Mouse (Mus musculus) right cerebral cortex, adult 2 months (tissue): ENCODE measurements at regions not wholly inside any gene's neighbourhood (a gene's known extent, or its start where the extent isn't known, plus 50 kb on each side); places are given as distances from the start of the nearest gene placed in this dataset.

Experiments
- DNase-seq, 2 experiments: peaks; one replicate each; pipeline ENCODE4 v3.0.0; 2021 to 2022; ENCODE audit warnings: low spot score in 2 of 2

DNA sequence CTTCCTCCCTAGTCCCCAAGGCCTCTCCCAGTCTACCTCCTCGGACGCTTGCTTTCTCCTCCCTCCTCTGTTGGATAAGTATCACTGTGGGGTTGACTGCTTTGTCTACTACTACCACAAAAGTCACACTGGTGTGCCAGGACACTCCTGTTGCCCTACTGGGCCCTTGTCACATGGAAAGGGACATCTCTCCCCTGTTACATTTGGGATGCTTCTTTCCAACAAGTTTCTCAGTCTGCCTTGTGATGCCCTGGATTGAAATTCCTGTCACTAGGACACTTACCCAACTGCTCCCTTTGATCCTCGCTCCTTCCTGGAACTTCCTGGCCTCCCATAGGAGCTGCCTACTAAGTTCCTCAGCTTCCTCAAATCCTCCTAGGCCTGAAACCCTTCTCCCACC lies 501.9 kb upstream of the Nox3 start:
- no peak for DNase-seq

DNA sequence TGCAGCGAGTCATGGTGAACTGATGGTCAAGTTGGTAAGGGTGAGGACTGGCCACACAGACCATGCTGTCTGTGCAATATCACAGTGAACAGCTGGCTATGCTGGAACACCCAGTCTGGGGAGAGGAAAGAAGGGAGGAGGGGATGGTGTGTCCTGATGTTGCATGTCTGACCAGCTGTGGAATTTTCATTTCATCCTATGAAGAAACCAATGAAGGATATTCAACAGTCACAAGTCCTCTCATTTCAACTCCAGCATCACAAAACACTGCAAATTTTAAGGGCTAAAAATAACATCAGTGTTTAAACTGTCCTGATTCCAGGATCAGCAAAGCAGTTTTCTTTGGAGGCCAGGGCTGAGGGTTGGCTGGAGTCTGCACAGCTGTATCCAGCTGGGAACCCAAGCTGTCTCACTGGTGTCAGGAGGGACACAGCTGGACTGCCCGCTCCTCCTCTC lies 503.7 kb upstream of the Nox3 start:
- DNase-seq: no peak

DNA sequence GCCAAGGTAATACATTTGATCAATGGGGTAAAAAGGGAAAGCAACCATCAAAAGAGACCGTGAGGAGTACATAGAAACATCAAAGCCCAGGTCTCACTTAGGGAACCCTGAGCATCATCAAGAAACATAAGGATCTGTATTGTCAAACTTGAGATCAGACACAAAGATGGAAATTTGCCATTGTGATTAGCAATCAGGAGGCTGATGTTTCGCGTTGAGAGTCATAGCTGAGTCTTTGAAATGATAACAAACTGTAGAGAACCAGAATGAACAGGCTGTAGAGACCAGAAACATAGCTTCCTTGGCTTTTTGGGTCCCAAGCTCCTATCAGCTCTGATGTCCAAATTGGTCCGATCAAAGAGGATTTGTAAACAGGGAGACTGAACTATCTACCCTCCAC lies 505.2 kb upstream of the Nox3 start:
- DNase-seq: no peak

DNA sequence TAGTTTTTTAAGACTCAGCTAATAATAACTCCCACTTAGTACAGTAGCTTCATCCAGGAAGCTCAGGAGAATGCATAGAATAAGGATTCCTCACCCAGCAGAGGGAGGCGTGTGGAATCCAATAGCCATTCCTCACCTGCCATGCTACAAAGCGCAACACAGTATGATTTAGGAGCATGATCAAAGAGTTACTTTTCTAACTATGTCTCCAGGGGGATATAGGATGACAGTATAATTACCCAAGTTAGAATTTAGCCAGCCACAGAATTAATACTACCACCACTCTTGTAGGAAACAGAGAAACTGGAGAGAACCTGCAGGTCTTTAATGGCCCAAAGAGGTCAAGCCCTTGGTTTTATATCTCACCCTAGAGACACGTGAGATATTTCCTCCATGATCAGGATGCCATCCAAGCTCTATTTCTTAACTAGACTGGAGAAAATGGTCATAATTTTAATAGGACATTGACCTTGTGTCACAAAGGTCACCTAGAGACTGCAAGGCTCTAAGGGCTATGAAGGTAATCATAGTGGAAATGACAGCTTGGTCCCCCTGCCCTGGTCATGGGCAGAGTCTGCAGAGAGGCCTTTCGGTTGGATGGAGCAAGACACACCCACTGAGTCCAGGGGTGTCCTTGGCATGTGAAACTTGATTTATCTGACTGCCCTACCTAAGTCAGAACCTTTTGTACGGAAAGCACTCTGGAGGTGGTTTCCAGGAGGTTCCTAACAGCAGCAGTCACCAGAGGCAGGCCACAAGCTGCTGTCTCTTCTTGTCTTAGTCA lies 512.3 kb upstream of the Nox3 start:
- no peak for DNase-seq

DNA sequence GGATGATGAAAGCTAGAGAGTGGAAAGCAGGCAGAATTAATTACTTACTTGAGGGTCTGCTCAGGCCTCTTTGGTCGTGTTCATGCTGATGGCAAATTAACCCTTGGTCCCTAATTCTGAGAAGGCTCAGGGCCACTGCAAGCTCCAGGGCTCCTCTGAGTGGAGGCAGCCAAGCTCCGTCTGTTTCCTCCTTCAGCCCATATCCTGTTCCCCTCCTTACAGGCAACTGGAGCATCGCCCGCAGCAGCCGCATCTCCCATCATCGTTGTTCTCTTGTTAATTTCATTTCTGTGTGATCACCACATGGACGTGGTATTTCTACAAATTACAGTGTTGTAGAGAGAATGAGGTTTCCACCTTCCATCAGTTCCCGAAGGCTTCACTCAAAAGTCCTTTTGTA lies 513.6 kb upstream of the Nox3 start:
- no peak for DNase-seq

DNA sequence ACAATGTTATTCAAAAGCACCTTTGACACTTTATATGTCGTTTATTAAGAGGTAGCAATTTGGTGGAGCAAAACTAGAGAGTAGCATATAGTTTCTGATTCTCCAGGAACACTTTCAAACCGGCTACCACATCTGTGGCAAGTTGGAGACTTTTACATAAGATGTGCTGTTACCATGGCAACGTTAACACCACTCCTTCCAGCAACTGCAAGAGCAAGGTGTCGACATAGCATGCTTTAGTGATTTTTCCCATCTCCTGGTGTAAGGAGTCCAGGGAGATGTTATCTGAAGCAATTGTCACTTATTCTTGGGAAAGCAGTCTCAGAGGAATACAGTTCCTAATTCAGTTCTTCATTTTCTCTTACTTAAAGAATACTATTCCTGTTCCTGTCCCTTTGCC lies 516.5 kb upstream of the Nox3 start:
- peak in 1 of 2 experiments; percentile 19 for DNase-seq

DNA sequence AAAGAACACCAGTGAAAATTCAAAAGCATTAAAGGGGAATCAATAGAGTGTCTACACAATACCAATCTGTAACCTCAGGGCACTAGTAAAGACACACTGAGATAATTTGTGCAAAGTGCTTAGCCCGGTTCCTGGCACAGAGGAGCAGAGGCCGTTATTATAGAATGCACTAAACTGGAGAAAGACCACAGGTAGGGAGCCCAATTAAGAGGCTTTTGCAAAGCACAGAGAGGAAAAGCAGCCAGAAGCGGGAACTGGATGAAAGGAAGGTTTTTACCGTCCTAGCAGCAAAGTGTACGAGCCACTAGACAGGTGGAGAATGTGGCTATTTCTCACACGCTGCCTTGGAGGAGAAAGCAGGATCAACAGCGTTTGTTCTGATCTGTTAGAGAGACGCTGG lies 518.9 kb upstream of the Nox3 start:
- DNase-seq: no peak

DNA sequence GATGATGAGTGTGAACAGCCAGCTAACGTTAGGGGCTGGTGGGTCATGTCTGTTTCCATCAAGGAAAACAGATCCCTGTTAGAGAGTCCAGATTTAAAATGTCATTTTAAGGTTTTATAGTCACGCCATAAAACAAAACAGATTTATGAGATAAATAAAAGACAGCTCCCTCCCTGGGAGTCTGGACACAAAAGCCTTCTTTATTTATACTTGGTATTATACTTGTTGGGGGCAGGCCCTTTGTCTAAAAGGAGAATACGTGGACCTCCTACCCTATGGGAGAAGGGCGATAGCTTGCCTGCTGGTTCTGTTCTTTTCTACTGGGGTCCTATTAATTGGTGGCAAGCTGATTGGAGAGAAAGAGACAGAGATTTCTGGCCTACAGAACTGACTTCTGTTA lies 520.1 kb upstream of the Nox3 start:
- DNase-seq: no peak

DNA sequence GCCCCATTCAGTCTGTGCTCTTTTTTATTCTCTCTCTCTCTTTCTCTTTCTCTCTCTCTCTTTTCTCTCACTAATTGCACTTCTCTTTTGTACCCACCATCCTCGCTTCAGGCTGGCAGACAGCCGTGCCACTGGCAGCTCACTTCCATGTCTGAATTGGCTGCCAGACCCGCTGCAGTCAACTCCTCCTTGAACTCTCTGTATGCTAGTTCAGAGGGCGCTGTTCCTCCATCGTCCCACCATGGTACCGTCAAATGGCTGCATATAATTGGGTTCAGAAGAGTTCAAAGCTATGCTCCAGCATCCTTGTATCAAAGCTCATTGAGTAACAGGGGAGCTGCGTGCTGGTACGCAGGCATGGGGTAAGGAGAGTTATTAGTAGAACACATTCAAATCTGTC lies 520.7 kb upstream of the Nox3 start:
- no peak for DNase-seq

DNA sequence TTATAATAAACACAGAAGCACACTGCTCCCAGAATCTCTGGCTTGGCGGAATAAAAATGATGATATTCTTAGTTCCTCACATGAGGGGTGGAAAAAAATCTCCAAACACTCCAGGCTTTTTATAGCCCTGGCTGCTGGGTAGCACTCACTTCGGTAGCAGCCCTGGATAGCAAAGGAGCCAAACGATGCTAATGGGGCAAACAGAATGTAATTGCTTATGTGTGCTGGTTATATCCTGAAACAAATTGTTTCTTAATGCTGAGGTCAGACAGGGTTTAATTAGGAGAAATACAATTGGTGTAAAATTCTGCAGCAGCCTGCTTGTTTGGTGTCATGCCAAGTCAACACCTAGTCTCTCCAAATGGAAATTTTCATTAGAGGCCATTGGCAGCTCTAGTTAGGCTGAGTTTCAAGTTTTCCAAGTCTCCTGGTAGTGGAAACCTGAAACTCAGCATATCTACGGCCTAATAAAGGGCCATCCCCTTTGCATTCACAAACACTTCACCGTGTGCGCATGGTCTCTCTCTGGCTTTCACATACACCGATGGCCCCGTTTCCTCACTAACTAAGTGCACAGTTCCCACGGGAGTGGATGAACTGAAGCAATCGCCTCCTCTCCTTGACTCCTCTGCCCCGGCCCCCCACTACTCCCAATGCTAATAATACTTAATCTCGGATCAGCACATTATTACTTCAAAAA lies 524.8 kb upstream of the Nox3 start:
- DNase-seq: peak in 1 of 2 experiments; percentile 17

DNA sequence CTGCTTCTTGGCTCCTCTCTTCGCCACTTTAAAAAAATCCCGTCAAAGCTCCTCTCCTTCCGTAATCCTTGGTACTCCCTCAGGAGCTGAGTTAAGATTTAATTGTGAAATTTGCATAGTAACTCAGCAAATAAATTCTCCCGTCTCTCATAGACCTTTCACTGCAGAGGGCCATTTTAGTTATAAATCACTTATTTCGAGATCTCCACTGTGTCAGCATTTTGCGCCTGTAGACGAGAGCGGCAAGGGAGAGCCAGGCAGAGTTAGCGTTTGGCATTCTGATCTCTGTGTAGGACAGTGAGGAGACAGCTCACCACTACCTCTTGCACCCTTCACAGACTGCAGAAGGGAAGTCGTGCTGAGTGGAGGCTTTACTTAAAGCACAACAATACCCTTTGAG lies 531.8 kb upstream of the Nox3 start:
- no peak for DNase-seq

DNA sequence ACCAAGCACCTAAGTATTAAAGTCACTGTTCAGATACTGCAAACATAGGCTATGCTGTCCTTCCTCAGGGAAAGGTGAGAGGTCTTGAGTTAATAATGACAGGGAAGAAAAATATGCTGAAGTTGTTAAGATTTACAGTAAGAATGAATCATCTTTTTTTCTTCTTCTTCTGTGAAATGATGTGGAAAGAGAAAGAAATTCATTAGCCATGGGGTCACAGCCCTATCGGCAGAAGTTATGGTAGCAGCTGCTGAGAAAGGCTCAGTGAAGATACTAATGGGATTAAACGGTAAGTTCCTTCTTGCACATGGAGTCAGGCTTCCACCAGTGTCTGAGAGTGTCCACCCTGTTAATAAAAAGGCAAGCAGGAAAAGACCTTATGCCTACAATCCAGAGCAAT lies 533.9 kb upstream of the Nox3 start:
- no peak for DNase-seq

DNA sequence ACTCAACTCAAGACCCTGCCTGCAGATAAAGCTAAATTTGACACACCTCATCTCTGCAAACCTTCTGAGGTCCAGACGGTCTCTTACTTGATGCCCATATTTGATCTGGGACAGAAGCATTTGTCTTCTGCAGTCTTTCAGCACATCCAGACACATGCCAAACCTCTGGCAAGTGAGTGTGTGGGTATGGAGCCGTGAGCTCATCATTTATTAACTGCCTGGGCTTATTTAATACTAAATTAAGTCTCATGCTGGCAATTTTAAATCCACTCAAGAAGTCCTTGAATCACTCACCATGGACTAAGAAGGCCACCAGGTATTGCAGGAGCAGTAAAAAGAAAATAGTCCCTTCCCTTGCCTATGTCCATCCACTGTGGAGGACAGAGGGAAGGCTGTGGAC lies 554.4 kb upstream of the Nox3 start:
- DNase-seq: no peak

DNA sequence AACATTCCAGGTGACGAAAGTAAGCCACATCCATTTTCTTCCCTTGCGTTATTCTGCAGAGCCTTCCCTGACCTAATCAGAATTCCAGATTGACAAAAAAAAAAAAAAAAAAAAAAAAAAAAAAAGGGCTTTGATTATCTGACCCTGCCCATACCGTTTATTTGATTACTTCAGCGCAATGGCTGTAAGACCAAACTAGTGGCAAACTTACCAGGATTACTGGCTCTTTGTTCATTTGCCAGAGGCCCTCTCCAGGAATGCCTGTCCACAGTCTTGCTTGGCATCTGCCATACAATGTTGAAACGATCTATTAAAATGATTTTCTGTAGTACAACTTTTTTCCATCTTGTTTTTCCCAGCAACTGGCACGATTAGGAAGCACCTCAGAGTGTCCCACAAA lies 569.4 kb upstream of the Nox3 start:
- DNase-seq: no peak

DNA sequence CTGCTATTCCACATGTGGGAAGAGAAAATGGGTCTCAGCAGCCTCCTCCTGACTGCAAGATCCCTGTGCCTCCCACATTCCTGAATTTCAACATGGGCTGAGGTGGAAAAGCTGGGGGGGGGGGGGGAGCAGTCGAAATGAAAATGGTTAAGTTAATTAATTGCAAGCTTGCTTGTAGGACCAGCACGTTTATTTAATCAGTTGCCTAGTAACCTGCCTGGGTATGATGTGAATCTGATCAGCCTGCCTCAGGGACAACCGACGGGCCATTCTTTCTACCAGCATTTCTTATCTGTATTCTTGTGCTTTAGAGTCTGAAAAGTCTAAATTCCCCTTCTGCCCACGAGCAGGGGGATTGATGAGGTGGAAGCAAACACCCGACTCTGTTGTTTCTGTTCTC lies 569.9 kb upstream of the Nox3 start:
- no peak for DNase-seq

DNA sequence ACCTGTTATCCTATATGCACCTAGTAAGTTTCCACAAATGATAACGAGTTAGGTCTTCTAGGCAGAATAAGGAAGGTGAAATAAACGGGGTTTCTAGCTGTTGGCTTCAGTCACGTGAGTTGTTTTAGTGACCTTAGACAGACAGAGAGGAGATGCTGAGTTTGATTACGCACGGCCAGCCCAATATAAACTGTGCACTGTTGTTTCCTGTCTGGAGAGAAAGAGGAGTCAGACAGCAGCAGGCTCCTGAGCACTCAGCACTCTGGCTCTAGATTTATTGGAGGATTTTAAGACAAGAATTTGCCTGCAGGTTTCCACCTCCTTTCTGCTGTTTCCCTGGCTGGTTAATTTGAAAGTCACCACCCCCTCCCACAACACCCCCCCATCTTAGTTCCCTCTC lies 570.4 kb upstream of the Nox3 start:
- DNase-seq: no peak

DNA sequence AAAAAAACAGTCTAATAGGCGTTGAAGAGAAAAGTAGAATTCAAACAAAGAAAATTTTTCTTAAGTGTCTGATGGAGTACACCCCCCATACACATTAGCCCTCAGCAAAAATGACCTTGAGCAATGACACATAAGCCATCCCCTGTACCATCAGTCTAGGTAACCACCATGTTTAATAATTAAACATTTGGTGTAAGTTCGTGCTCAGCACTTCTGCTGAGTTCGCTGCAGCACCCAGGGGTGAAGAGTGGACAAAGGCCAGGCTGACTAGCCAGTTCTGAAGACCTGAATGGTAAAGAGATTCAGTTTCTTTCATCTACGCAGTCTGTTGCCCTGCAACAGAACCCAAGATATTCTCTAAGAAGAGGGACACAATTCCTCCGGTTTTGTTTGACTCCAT lies 572.3 kb upstream of the Nox3 start:
- DNase-seq: no peak

DNA sequence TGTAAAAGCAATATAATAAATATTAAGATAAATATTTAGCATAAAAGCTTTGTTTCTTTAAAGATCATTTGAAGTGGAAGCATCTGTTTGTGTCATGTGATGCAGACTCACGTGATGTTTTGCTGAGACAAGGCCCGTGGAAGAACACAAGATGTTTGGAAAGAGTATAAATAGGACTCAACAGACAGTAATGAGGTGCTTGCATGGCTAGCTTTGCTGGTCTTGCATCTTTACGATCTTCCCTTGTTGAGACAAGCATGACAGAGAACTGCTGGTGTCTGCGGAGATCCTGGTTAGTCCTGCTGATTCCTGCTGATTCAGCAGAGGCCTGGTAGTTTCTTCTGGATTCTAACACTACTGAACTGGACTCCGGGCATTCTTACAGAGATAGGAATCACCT lies 576.4 kb upstream of the Nox3 start:
- no peak for DNase-seq

DNA sequence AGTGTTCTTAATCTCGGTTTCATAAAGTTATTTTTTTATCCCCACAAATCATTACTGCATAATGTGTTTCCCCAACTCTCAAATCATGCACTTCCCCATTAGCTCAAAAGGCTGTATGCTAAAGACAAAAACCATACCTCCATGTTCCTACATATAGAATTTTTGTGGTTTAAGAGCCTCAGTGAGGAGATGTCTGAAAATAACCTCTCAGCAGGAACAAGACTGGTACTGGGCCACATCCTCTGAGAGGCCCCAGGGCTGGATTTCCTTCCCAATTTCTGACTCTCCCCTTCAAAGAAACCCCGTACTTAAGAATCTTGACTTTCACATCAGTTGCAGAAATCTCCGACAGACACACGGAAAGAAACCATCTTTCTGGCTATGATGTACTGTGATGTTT lies 580.7 kb upstream of the Nox3 start:
- no peak for DNase-seq

DNA sequence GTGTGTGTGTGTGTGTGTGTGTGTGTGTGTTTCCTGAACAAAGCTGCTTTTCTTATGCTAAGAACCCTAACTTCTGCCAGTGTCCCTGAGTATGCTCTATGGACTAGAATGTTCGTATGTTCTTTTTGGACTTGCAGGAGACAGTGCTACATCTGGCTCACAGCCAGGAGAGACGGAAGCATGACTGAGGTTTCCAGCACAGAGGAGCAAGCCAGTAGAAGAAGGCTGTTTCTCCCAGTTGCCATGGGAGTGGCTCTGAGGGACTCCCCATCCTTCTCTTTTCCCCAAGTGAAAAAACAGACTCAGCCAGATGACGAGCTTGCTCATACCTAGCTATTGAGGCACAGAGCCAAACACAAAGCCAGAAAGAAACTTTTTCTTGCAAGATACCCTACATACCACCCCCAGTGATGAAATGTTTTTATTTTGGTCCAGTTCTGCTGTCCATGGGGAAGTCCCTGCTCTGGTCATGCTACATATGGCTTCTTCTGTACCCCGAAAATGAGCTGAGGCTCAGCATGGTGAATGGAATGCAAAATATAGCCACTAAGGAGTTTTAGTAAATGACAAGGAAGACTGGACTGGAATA lies 582.3 kb upstream of the Nox3 start:
- peak; percentile 35 to 41 for DNase-seq

DNA sequence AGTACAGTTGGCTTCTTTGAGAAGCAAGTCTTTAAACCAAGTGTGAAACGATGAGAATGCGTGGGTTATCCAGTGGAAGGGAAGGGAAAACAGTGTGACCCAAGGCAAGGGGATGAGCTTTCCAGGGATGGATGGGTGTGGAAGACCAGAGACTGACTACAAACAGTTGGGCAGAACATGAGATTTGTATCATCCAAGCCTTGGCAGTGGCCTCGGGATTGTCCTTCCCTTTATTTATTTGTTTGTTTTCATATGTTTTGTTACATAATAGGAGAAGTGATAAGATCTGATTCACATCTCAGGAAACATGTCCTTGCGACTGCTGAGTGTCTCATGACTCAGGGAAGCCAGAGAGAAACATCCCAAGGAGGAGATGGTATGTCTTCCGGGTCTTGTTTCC lies 585.4 kb upstream of the Nox3 start:
- DNase-seq: no peak

DNA sequence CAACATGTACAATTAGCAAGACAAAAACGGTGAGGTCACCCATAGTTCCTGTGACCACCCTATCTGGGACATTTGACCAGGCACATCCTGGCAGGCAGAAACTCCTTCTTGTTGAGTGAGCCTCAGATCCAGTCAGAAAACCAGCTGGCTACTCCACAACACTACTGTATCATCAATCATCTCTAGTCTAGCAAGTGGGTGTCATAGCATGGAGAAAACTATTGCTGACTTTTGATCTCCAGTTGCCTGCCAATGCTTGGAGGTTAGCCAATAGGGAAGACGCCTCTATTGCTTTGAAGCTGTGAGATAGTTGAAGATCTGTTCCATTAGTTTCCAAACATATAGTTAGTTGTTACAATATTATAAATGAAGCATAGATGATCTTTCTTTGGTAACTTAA lies 595.4 kb upstream of the Nox3 start:
- no peak for DNase-seq

DNA sequence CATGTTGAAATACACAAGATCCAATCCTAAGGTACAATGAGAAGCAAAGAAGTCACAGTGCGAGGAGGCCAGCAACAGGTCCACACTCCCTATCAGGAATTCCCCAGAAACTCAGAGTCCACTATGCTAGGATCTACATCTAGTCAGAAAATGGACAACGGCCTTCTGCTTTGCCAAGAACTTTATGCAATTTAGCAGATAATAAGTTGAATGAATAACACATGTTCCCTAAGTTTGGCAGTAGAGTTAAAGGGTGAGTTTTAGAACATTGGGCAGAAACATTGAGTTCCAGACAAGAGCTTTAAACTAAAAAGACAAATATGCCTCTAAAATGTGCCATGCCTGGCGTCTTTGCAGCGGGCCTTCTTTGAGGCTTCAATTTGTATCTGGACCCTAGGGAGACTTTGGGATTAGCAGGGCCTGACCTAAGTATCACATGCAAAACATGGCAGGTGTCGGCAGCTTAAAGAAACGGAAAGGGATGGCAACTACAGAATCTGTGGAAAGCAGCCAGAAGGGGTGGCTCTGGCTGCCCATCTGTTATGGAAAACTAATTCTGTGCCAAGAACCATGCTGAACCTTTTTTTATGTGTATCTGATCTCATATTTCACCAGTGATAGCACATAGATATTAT lies 600.6 kb upstream of the Nox3 start:
- DNase-seq: no peak
